Mouse (Mus musculus): ENCODE data around the gene Tmbim6. TPM values are rescaled to one million over a fixed set of nuclear protein-coding genes. Genes with fewer than 3 reads are reported as not detected.
"Not testable (repeated sequence)": the region's sequence is repeated elsewhere in the genome, so short reads cannot be mapped to it uniquely, and the experiment has no call there.

Tmbim6 gene
- polyA plus RNA-seq, 1 experiment, result 399 TPM

DNA sequence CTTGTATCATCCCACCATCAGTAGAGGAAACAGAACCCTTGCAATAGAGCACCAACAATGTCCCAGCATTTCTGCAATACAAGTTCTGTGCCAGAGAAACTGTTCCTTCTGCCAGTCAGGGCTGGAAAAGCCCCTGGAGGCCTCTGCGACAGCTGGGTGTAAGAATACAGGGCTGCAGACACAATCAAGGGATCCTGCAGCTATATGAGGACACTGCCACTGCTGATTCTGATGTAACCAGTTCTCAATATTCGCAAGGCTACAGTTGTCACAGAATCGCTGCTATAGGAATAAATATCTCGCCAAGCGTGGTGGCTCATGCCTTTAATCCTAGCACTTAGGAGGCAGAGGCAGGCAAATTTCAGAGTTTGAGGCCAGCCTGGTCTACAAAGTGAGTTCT, 16.4 kb upstream of the Tmbim6 start:
- no peaks in the 10 kb centered on the region for H3K4me1 ChIP-seq (ENCODE audit: control insufficient read depth, insufficient read depth, low read length)
- no peak overlapping the region for H3K27ac ChIP-seq (ENCODE audit: insufficient read depth, low read length)
- no peak overlapping the region for H3K4me3 ChIP-seq (ENCODE audit: insufficient read depth, low read length)
- TF ChIP-seq CTCF (IDR thresholded peaks at IDR 0.05; ENCODE audit: extremely low read depth, insufficient read depth, low read length) (no peak), POLR2A (IDR thresholded peaks at IDR 0.05; ENCODE audit: extremely low read depth, insufficient read depth, low read length) (no peak)

- H3K4me3 ChIP-seq (ENCODE audit: insufficient read depth, low read length), result no peak overlapping the region
- no peak for TF ChIP-seq CTCF (IDR thresholded peaks at IDR 0.05; ENCODE audit: extremely low read depth, insufficient read depth, low read length)
- no peak for TF ChIP-seq POLR2A (IDR thresholded peaks at IDR 0.05; ENCODE audit: extremely low read depth, insufficient read depth, low read length)
- H3K27ac ChIP-seq (ENCODE audit: insufficient read depth, low read length), result no peak overlapping the region
- H3K4me1 ChIP-seq (ENCODE audit: control insufficient read depth, insufficient read depth, low read length), result no peaks in the 10 kb centered on the region
Measured at GRCm38 (mm10) chr15:99382893-99383292, 9.8 kb upstream of the Tmbim6 start.

- Histone ChIP-seq H3K27ac (ENCODE audit: insufficient read depth, low read length) (no peak overlapping the region), H3K4me3 (ENCODE audit: insufficient read depth, low read length) (no peak overlapping the region)
Measured at GRCm38 (mm10) chr15:99384071-99384470, 8.6 kb upstream of the Tmbim6 start.

GRCm38 (mm10) chr15:99386110-99386509, 6.6 kb upstream of the Tmbim6 start:
- not testable (repeated sequence) for H3K4me3 ChIP-seq (ENCODE audit: insufficient read depth, low read length); H3K27ac ChIP-seq (ENCODE audit: insufficient read depth, low read length); H3K4me1 ChIP-seq (ENCODE audit: control insufficient read depth, insufficient read depth, low read length)

More at GRCm38 (mm10) chr15:99384071-99384470, 8.6 kb upstream of the Tmbim6 start:
- TF ChIP-seq POLR2A (IDR thresholded peaks at IDR 0.05; ENCODE audit: extremely low read depth, insufficient read depth, low read length) (no peak), CTCF (IDR thresholded peaks at IDR 0.05; ENCODE audit: extremely low read depth, insufficient read depth, low read length) (no peak)
- H3K4me1 ChIP-seq (ENCODE audit: control insufficient read depth, insufficient read depth, low read length), result no peaks in the 10 kb centered on the region

DNA sequence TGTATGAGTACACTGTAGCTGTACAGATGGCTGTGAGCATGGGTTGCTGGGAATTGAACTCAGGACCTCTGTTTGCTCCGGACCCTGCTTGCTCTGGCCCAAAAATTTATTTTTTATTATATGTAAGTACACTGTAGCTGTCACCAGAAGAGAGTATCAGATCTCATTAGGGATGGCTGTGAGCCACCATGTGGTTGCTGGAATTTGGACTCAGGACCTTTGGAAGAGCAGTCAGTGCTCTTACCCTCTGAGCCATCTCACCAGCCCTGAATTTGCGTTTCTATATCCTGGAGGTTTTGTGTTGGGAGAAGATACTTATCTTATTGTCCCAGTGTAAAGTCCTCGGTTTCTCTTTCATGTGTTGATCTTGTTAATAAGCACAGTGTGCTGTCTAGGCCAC, 5.9 kb upstream of the Tmbim6 start:
- Histone ChIP-seq H3K4me3 (ENCODE audit: insufficient read depth, low read length) (no peak overlapping the region), H3K4me1 (ENCODE audit: control insufficient read depth, insufficient read depth, low read length) (no peaks in the 10 kb centered on the region), H3K27ac (ENCODE audit: insufficient read depth, low read length) (no peak overlapping the region)
- TF ChIP-seq POLR2A (IDR thresholded peaks at IDR 0.05; ENCODE audit: extremely low read depth, insufficient read depth, low read length) (no peak), CTCF (IDR thresholded peaks at IDR 0.05; ENCODE audit: extremely low read depth, insufficient read depth, low read length) (no peak)

- no peak overlapping the region for H3K4me3 ChIP-seq (ENCODE audit: insufficient read depth, low read length)
- TF ChIP-seq CTCF (IDR thresholded peaks at IDR 0.05; ENCODE audit: extremely low read depth, insufficient read depth, low read length) (no peak), POLR2A (IDR thresholded peaks at IDR 0.05; ENCODE audit: extremely low read depth, insufficient read depth, low read length) (no peak)
- H3K27ac ChIP-seq (ENCODE audit: insufficient read depth, low read length), result no peak overlapping the region
- H3K4me1 ChIP-seq (ENCODE audit: control insufficient read depth, insufficient read depth, low read length), result no peaks in the 10 kb centered on the region
Measured at GRCm38 (mm10) chr15:99387976-99388375, 4.7 kb upstream of the Tmbim6 start.

DNA sequence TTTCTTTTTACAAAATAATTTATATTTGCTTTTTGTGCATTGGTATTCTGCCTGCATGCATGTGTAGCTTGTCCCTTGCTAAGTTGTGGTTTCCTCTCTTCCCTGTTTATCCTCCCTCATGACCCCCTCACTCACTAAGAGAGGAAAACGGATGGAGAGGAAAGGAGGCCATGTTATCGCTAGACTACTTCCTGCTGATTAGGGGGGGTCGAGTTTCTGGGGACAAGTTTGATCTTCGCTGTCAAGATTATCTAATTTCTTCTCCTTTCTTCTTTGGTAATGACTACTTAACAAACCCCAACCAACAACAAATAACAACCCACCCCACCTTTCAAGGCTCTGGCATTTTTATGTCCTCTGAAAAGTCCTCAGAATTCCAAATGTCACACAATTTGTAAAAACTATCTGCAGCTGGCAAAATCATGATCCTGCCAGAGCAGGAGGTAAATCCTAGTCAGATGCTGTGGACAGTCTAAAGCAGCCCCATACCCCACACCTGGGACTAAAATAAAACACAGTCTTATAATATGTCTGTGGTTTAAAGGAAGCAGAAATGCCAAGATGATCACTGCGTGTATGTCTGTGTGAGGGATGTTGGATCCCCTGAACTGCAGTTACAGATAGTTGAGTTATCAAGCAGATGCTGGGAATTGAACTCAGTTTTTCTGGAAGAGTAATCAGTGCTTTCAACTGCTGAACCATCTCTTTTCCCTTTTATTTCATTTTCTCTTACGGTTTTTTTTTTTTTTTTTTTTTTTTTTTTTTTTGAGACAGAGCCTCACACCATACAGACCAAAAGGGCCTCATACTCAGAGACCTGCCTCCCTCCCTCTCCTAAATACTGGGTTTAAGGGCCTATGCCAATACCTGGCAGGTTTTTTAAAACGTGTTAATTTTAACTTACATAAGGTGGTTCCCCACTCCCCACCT, 1.9 kb upstream of the Tmbim6 start:
- no peak overlapping the region for H3K4me3 ChIP-seq (ENCODE audit: insufficient read depth, low read length)

GRCm38 (mm10) chr15:99391975-99392374, 707 bp upstream of the Tmbim6 start:
- Histone ChIP-seq H3K27ac (ENCODE audit: insufficient read depth, low read length) (no peak overlapping the region), H3K4me3 (ENCODE audit: insufficient read depth, low read length) (no peak overlapping the region), H3K4me1 (ENCODE audit: control insufficient read depth, insufficient read depth, low read length) (peaks cover 6% of the 10 kb centered on the region; the same call in 1 of the 2 replicates)
- TF ChIP-seq CTCF (IDR thresholded peaks at IDR 0.05; ENCODE audit: extremely low read depth, insufficient read depth, low read length) (no peak), POLR2A (IDR thresholded peaks at IDR 0.05; ENCODE audit: extremely low read depth, insufficient read depth, low read length) (no peak)

More for the DNA sequence above, 1.9 kb upstream of the Tmbim6 start:
- Histone ChIP-seq H3K4me1 (ENCODE audit: control insufficient read depth, insufficient read depth, low read length) (0 out of 2 replicates have a peak, but pooled peaks cover 6% of the 10 kb centered on the region), H3K27ac (ENCODE audit: insufficient read depth, low read length) (no peak overlapping the region)
- TF ChIP-seq POLR2A (IDR thresholded peaks at IDR 0.05; ENCODE audit: extremely low read depth, insufficient read depth, low read length) (no peak), CTCF (IDR thresholded peaks at IDR 0.05; ENCODE audit: extremely low read depth, insufficient read depth, low read length) (no peak)

GRCm38 (mm10) chr15:99393386-99394252, 937 bp downstream of the Tmbim6 start:
- TF ChIP-seq POLR2A (IDR thresholded peaks at IDR 0.05; ENCODE audit: extremely low read depth, insufficient read depth, low read length) (no peak), CTCF (IDR thresholded peaks at IDR 0.05; ENCODE audit: extremely low read depth, insufficient read depth, low read length) (no peak)
- Histone ChIP-seq H3K4me1 (ENCODE audit: control insufficient read depth, insufficient read depth, low read length) (peaks cover 6% of the 10 kb centered on the region; the same call in 1 of the 2 replicates), H3K27ac (ENCODE audit: insufficient read depth, low read length) (peak overlapping the region; percentile 71), H3K4me3 (ENCODE audit: insufficient read depth, low read length) (peak overlapping the region; percentile 81)
